Mouse (Mus musculus) kidney, embryonic 15.5 days (tissue): ENCODE results near the gene Rasl12. TPM values are rescaled to one million over a fixed set of nuclear protein-coding genes. Genes with fewer than 3 reads are reported as not detected.

Source experiments
- ATAC-seq: fragments of 200-750 bp; cut with Nextera tagmentation; replicated peaks from 2 replicates; pipeline ENCODE4 v1.8.0; 2017; ENCODE audit warnings: moderate TSS enrichment; ENCODE audit not compliant: low FRiP score
- H3K27ac ChIP-seq: fragments of 300-500 bp; sonication (generic); 2 replicates; pipeline ENCODE4 v1.5.1; 2015; ENCODE audit warnings: mild to moderate bottlenecking, inconsistent platforms
- H3K27me3 ChIP-seq: fragments of 300-500 bp; sonication (generic); 2 replicates; pipeline ENCODE4 v1.6.1; 2015; ENCODE audit warnings: inconsistent platforms
- H3K36me3 ChIP-seq: fragments of 300-500 bp; sonication (generic); 2 replicates; pipeline ENCODE4 v1.6.1; 2015; ENCODE audit warnings: inconsistent platforms
- H3K4me1 ChIP-seq: fragments of 300-500 bp; sonication (generic); 2 replicates; pipeline ENCODE4 v1.6.1; 2015; ENCODE audit warnings: inconsistent platforms
- H3K4me2 ChIP-seq: fragments of 300-500 bp; sonication (generic); 2 replicates; pipeline ENCODE4 v1.6.1; 2015; ENCODE audit warnings: moderate library complexity, mild to moderate bottlenecking, inconsistent platforms
- H3K4me3 ChIP-seq: fragments of 300-500 bp; sonication (generic); replicated peaks from 2 replicates; pipeline ENCODE4 v1.5.1; 2015; ENCODE audit warnings: mild to moderate bottlenecking, inconsistent platforms
- H3K9ac ChIP-seq: fragments of 300-500 bp; sonication (generic); 2 replicates; pipeline ENCODE4 v1.6.1; 2015; ENCODE audit warnings: mild to moderate bottlenecking, inconsistent platforms
- H3K9me3 ChIP-seq: fragments of 300-500 bp; sonication (generic); replicated peaks from 2 replicates; pipeline ENCODE4 v1.6.1; 2016; ENCODE audit warnings: inconsistent platforms
- WGBS: fragments of 180-500 bp; shearing (Covaris S2); methylation state at CpG from one replicate; pipeline ENCODE4 v1.1.7; 2015; ENCODE audit warnings: mixed read lengths; 5-methylcytosine and 5-hydroxymethylcytosine counted together
- polyA plus RNA-seq: library from polyadenylated mRNA; unstranded; fragments of >200 nt; fragmentation: Nextera tagmentation; extraction: Ambion mirVana; gene quantifications from 2 replicates; pipeline ENCODE4 v1.2.1, GENCODE M21; 2015

The Rasl12 gene
- polyA plus RNA-seq, 1 experiment from 2014 or later, result 16.1 TPM

DNA sequence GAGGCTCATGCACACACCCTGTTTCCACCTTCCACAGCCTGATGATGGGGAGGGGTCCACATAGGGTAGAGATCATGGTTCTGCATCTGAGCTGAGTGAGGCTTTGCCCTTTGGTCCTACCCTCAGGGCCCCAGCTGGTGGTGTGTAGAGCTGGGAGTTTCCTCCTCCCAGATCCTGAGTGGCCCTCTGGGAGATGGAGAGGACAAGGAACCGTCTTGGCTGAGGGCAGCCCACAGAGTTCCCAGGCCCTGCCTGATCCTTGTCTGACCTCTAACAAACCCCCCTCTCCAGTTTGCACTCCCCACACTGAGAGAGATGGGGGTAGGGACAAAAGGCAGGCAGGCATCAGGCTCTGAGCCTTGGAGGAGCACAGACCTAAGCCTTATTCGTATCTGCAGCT lies 3.9 kb upstream of the Rasl12 start:
- Histone ChIP-seq H3K4me3 (no peak overlapping the region), H3K36me3 (no peaks in the 10 kb centered on the region), H3K4me2 (no peak overlapping the region), H3K27me3 (peaks cover 36% of the 10 kb centered on the region), H3K9ac (no peak overlapping the region), H3K27ac (0 out of 2 replicates have a peak overlapping the region, but pooled peaks have one; percentile 14), H3K4me1 (peaks cover 31% of the 10 kb centered on the region), H3K9me3 (no peaks in the 10 kb centered on the region)
- 55% methylated on average over 2 of the region's 2 CpGs for WGBS
- no peak for ATAC-seq

DNA sequence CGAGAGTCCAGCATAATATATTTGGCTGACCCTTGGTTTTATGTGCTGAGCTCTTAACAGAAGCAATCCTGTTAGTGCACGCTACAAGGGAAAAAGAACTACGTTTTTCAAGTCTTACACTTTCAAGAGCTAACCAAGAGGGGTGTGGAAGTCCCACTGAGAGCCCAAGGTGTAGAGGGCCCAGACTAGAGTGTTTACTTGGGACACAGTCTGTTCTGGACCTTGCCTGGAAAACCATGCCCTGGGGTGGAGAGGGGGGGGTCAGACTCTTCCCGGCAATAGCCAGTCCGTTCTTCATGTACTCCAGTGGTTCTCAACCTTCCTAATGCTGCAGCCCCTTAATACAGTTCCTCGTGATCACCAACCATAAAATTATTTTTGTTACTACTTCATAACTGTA lies 1.6 kb downstream of the Rasl12 start:
- Histone ChIP-seq H3K27me3 (no peaks in the 10 kb centered on the region), H3K9me3 (no peaks in the 10 kb centered on the region), H3K27ac (no peak overlapping the region), H3K4me2 (0 out of 2 replicates have a peak overlapping the region, but pooled peaks have one; percentile 3), H3K36me3 (no peaks in the 10 kb centered on the region), H3K9ac (no peak overlapping the region), H3K4me3 (no peak overlapping the region), H3K4me1 (peaks cover 17% of the 10 kb centered on the region)
- ATAC-seq, result no peak
- WGBS, result 90% methylated on average over 6 of the region's 6 CpGs

DNA sequence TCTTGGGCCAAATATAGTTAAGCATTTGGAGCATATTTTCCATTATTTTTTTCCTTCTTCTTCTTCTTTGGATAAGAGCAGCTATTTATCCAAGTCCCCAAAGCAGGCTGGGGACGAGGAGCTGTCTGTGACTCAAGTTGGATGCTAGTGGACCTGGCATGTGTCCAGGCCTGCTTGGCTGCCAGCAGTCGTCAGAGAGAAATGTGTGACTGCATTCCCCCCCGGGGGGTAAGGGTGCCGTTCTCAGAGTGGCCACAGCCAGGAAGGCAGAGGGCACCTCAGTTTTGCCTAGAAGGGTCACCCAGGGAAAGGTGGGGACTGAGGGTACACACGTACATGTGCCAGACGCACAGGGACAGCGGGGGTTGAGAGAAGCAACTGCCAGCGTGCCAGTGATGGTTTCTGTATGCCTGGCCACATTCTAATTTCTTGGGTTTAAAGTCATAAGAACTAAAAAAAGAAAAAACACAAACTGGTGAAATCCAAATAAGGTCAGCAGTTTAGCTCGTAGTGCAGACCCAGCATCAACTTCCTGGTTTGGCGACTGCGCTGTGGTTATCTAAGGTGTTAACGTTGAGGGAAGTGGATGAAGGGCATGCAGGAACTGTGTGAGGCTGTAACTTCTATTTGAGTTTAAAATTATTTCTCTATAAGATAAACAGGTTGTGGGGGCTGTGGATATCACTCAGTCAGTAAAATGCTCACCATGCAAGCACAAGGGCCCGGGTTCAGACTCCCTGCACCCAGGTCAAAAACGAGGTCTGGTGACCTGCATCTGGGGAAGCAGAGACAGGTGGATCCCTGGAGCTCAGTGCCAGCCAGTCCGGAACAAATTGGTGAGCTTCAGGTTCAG lies 6.3 kb downstream of the Rasl12 start:
- no peaks in the 10 kb centered on the region for H3K36me3 ChIP-seq
- WGBS, result 71% methylated on average over 15 of the region's 15 CpGs
- no peaks in the 10 kb centered on the region for H3K4me1 ChIP-seq
- no peak for ATAC-seq
- H3K9me3 ChIP-seq, result no peaks in the 10 kb centered on the region
- no peaks in the 10 kb centered on the region for H3K27me3 ChIP-seq
- no peak overlapping the region for H3K4me3 ChIP-seq
- no peak overlapping the region for H3K9ac ChIP-seq
- H3K4me2 ChIP-seq, result no peak overlapping the region
- H3K27ac ChIP-seq, result no peak overlapping the region

GRCm38 (mm10) chr9:65405184-65405449 lies 6.8 kb downstream of the Rasl12 start:
- Histone ChIP-seq H3K9me3 (no peaks in the 10 kb centered on the region), H3K36me3 (no peaks in the 10 kb centered on the region), H3K4me1 (no peaks in the 10 kb centered on the region), H3K9ac (no peak overlapping the region), H3K27me3 (no peaks in the 10 kb centered on the region), H3K4me2 (no peak overlapping the region), H3K27ac (no peak overlapping the region), H3K4me3 (no peak overlapping the region)
- 93% methylated on average over 2 of the region's 2 CpGs for WGBS
- no peak for ATAC-seq

GRCm38 (mm10) chr9:65407327-65407726 lies 9.0 kb downstream of the Rasl12 start:
- H3K4me1 ChIP-seq, result no peaks in the 10 kb centered on the region
- H3K9ac ChIP-seq, result no peak overlapping the region
- ATAC-seq, result no peak
- 0 out of 2 replicates have a peak, but pooled peaks cover 8% of the 10 kb centered on the region for H3K36me3 ChIP-seq
- no peak overlapping the region for H3K27ac ChIP-seq
- no peak overlapping the region for H3K4me3 ChIP-seq
- no peak overlapping the region for H3K4me2 ChIP-seq
- WGBS, result 85% methylated on average over 5 of the region's 5 CpGs
- H3K27me3 ChIP-seq, result no peaks in the 10 kb centered on the region
- no peaks in the 10 kb centered on the region for H3K9me3 ChIP-seq

GRCm38 (mm10) chr9:65407861-65408260 lies 9.6 kb downstream of the Rasl12 start:
- ATAC-seq, result no peak
- Histone ChIP-seq H3K4me3 (no peak overlapping the region), H3K27ac (no peak overlapping the region), H3K9me3 (no peaks in the 10 kb centered on the region), H3K36me3 (0 out of 2 replicates have a peak, but pooled peaks cover 8% of the 10 kb centered on the region), H3K4me1 (no peaks in the 10 kb centered on the region), H3K4me2 (no peak overlapping the region), H3K27me3 (no peaks in the 10 kb centered on the region), H3K9ac (no peak overlapping the region)
- WGBS, result 71% methylated on average over 3 of the region's 3 CpGs

DNA sequence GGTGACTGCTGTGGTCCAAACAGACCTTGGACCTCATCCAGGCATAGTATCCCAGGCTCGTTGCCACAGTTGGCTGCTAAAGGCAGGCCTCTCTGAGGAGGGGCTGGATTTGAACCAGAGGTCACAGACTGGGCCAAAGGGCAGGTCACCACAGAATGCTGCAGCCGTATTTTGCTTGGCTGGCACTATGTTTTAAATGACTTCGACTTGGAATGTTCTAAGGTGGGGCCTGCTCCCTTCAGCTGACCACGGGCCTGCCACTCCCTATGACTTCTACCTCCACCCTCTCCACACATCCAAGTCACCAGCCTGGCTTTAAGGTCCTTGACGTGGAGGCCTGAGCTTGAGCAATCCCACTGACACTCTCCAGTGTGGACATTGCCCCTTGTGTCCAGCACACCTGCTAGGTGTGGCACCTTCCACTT lies 10.6 kb downstream of the Rasl12 start:
- no peak for ATAC-seq
- Histone ChIP-seq H3K9ac (no peak overlapping the region), H3K4me3 (no peak overlapping the region), H3K36me3 (0 out of 2 replicates have a peak, but pooled peaks cover 8% of the 10 kb centered on the region), H3K4me1 (no peaks in the 10 kb centered on the region), H3K27me3 (no peaks in the 10 kb centered on the region), H3K27ac (no peak overlapping the region), H3K4me2 (no peak overlapping the region), H3K9me3 (no peaks in the 10 kb centered on the region)
- 50% methylated on average over 5 of the region's 5 CpGs for WGBS

DNA sequence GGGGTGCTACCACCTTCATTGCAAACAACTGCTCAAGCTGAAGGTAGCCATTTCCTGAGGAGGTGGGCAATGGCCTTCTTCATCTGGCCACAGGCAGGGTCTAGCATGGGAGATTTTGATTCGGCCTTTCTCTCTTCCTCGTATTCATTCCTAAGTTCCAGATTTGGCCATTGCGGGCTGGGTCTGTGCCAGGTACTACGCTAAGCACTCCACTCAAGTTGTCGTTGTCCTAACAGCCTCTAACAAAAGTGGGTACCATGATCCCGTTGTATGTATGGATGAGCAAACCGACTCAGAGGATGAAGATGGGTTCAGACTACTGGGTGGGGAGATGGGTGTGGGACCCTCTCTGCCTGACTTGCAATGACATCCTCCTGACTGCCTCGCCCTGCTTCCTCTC lies 12.1 kb downstream of the Rasl12 start:
- Histone ChIP-seq H3K4me1 (no peaks in the 10 kb centered on the region), H3K27ac (no peak overlapping the region), H3K36me3 (0 out of 2 replicates have a peak, but pooled peaks cover 8% of the 10 kb centered on the region), H3K4me2 (no peak overlapping the region), H3K4me3 (no peak overlapping the region), H3K27me3 (no peaks in the 10 kb centered on the region), H3K9ac (no peak overlapping the region), H3K9me3 (no peaks in the 10 kb centered on the region)
- ATAC-seq, result no peak
- 92% methylated on average over 8 of the region's 8 CpGs for WGBS

DNA sequence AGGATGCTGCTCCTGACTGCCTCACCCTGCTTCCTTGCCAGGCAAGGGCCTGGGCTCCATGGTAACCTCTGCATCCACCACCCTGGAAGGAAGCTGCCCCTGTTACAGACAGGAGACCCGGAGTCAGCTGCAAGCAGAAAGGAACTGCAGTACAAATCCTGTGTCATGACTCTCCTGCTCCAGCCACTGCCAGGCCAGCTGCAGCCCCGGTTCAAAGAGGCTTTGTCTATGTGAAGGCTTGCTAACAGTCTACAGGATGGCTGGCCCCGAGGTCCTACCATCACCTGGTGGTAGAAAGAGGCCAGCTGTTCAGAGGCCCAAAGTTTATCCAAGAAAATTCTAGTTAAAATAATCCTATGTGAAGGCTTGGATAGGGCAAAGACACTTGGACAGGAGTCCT lies 13.0 kb downstream of the Rasl12 start:
- no peak for ATAC-seq
- H3K27ac ChIP-seq, result no peak overlapping the region
- H3K4me1 ChIP-seq, result no peaks in the 10 kb centered on the region
- no peak overlapping the region for H3K9ac ChIP-seq
- WGBS, result 69% methylated on average over 3 of the region's 3 CpGs
- no peak overlapping the region for H3K4me2 ChIP-seq
- H3K36me3 ChIP-seq, result 0 out of 2 replicates have a peak, but pooled peaks cover 8% of the 10 kb centered on the region
- no peaks in the 10 kb centered on the region for H3K9me3 ChIP-seq
- H3K27me3 ChIP-seq, result no peaks in the 10 kb centered on the region
- no peak overlapping the region for H3K4me3 ChIP-seq

DNA sequence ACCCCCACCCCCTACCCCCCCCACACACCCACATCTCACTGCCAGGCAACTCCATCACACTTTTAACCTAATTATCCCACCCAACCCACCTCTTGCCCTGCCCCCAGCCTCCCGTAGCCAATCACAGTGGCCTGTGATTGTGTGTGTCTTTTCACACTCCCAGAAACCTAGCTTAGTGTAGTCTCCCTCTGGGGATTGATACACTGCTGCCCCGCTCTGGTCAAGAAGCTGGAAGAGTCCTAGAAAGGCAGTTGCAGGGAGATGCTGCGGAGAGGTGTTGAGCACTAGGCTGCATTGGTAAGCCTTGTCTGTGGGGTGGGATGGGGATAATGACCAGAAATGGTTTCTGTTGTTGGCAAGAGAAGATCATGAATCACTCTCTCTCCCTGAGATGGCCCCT lies 19.4 kb downstream of the Rasl12 start:
- Histone ChIP-seq H3K27ac (no peak overlapping the region), H3K4me2 (no peak overlapping the region), H3K4me1 (no peaks in the 10 kb centered on the region), H3K9ac (no peak overlapping the region), H3K4me3 (no peak overlapping the region), H3K36me3 (no peaks in the 10 kb centered on the region), H3K27me3 (no peaks in the 10 kb centered on the region), H3K9me3 (no peaks in the 10 kb centered on the region)
- no peak for ATAC-seq
- WGBS, result 26% methylated on average over 3 of the region's 3 CpGs

GRCm38 (mm10) chr9:65419633-65420032 lies 21.3 kb downstream of the Rasl12 start:
- Histone ChIP-seq H3K4me1 (no peaks in the 10 kb centered on the region), H3K36me3 (no peaks in the 10 kb centered on the region), H3K4me3 (no peak overlapping the region), H3K27ac (no peak overlapping the region), H3K4me2 (no peak overlapping the region), H3K27me3 (no peaks in the 10 kb centered on the region), H3K9ac (no peak overlapping the region), H3K9me3 (no peaks in the 10 kb centered on the region)
- 69% methylated on average over 3 of the region's 3 CpGs for WGBS
- ATAC-seq, result no peak

DNA sequence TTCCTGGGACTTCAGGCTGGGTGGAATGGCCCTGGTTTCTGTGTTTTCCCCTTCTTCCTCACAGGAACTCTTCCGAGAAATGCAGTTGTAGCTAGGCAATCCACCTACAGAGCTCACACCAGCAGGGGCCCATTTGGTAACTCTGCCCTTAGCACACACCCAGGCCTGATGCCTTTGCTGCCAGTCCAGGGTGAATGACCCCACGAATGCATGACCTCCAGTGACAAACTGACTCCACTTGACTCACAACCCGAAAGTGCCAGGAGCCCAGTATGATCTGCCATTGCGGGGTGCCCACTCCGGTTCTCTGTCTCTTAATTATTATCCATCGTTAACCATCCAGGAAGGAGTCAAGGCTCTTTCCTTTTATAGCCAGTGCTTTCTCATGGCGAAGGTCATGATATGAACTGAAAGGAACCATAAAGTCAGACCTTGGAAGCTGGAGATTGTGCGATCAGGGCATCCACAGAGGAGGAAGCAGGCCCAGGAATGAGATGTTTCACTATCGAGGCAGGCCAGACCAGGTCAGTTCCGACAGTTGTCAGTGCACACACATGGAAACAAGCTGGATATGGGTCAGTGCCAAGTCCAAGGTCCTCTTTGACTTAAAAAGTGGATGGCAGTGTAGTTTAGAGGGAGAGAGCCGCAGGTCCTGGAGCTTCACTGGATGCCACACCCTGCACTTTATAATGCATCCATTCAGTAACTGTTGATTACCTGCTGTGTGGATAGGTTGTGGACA lies 24.6 kb downstream of the Rasl12 start, which contains the start of gene Slc51b:
Slc51b (minus strand) TSS at position 196 of the 742 bp plus-strand sequence.
- H3K9ac ChIP-seq, result no peak within 1 kb of the TSS
- H3K27me3 ChIP-seq, result no peaks in the 10 kb centered on the region
- H3K9me3 ChIP-seq, result no peaks in the 10 kb centered on the region
- no peak within 1 kb of the TSS for H3K4me2 ChIP-seq
- H3K4me1 ChIP-seq, result no peaks in the 10 kb centered on the region
- H3K36me3 ChIP-seq, result no peaks in the 10 kb centered on the region
- no peak within 1 kb of the TSS for H3K4me3 ChIP-seq
- 70% methylated on average over 11 of the region's 11 CpGs for WGBS
- peak within 1 kb of the TSS; percentile 59 for H3K27ac ChIP-seq
- ATAC-seq, result no peak
